Mouse (Mus musculus) limb, embryonic 14.5 days (tissue): ENCODE data around the gene Tmem79. TPM values are rescaled to one million over a fixed set of nuclear protein-coding genes. Genes with fewer than 3 reads are reported as not detected.

Experiments
- ATAC-seq: fragments of 200-750 bp; cut with Nextera tagmentation; 2 replicates; pipeline ENCODE4 v1.8.0; 2017; ENCODE audit warnings: low read depth, moderate number of reproducible peaks, moderate TSS enrichment; ENCODE audit not compliant: low FRiP score
- DNase-seq: peaks from one replicate; pipeline ENCODE4 v3.0.0-alpha.2; 2015; ENCODE audit warnings: low spot score
- H3K27ac ChIP-seq: fragments of 300-500 bp; sonication (generic); replicated peaks from 2 replicates; pipeline ENCODE4 v1.5.1; 2014; ENCODE audit warnings: low read depth, mild to moderate bottlenecking, low read length, moderate library complexity, mixed read lengths
- H3K27me3 ChIP-seq: fragments of 300-500 bp; sonication (generic); 2 replicates; pipeline ENCODE4 v1.6.1; 2014; ENCODE audit warnings: low read length, mixed read lengths; ENCODE audit not compliant: control insufficient read depth, insufficient read depth
- H3K36me3 ChIP-seq: fragments of 300-500 bp; sonication (generic); 2 replicates; pipeline ENCODE4 v1.6.1; 2014; ENCODE audit warnings: mild to moderate bottlenecking, low read length, moderate library complexity, mixed read lengths; ENCODE audit not compliant: control insufficient read depth, insufficient read depth
- H3K4me1 ChIP-seq: fragments of 300-500 bp; sonication (generic); 2 replicates; pipeline ENCODE4 v1.6.1; 2014; ENCODE audit warnings: antibody characterized with exemption, low read length, mixed read lengths; ENCODE audit not compliant: control insufficient read depth, insufficient read depth
- H3K4me2 ChIP-seq: fragments of 300-500 bp; sonication (generic); replicated peaks from 2 replicates; pipeline ENCODE4 v1.6.1; 2014; ENCODE audit warnings: low read depth, mild to moderate bottlenecking, low read length, moderate library complexity; ENCODE audit not compliant: severe bottlenecking
- H3K4me3 ChIP-seq: fragments of 300-500 bp; sonication (generic); replicated peaks from 2 replicates; pipeline ENCODE4 v1.5.1; 2014; ENCODE audit warnings: low read length
- H3K9ac ChIP-seq: fragments of 300-500 bp; sonication (generic); 2 replicates; pipeline ENCODE4 v1.6.1; 2014; ENCODE audit warnings: mild to moderate bottlenecking, low read depth, low read length, moderate library complexity; ENCODE audit not compliant: severe bottlenecking
- H3K9me3 ChIP-seq: fragments of 300-500 bp; sonication (generic); 2 replicates; pipeline ENCODE4 v1.6.1; 2016; ENCODE audit warnings: low read length; ENCODE audit not compliant: control insufficient read depth
- POLR2A ChIP-seq: fragments of 200-500 bp; IDR thresholded peaks from 2 replicates; pipeline ENCODE4 v1.8.0; 2012; ENCODE audit warnings: inconsistent platforms, mild to moderate bottlenecking, moderate library complexity, borderline replicate concordance; ENCODE audit not compliant: insufficient read depth, insufficient read length; ENCODE audit errors: extremely low read depth
- WGBS: fragments of 180-500 bp; shearing (Covaris S2); extraction: QIAGEN DNeasy Blood & Tissue Kit; methylation state at CpG from one replicate; pipeline ENCODE4 v1.1.7; 2014; 5-methylcytosine and 5-hydroxymethylcytosine counted together
- polyA plus RNA-seq, 2 experiments: library from polyadenylated mRNA; depleted of rRNA in 1 of 2; stranded (reverse) in 1 of 2; unstranded in 1 of 2; fragments of >200 nt; fragmentation: Nextera tagmentation in 1 of 2; extraction: Ambion mirVana in 1 of 2; gene quantifications; 2 replicates each; pipeline versions ENCODE4 v1.2.1 to v1.2.3; 2012 to 2014

Tmem79 gene
- polyA plus RNA-seq, 2 experiments = 14.3 to 22.3 TPM

- Histone ChIP-seq H3K9ac (no peak overlapping the region), H3K36me3 (peaks cover 73% of the 10 kb centered on the region), H3K4me1 (0 out of 2 replicates have a peak, but pooled peaks cover 5% of the 10 kb centered on the region), H3K9me3 (no peaks in the 10 kb centered on the region), H3K27me3 (peaks cover 3% of the 10 kb centered on the region; the same call in 1 of the 2 replicates), H3K4me3 (no peak overlapping the region), H3K27ac (no peak overlapping the region), H3K4me2 (no peak overlapping the region)
- no peak for ATAC-seq
- no peak for DNase-seq
- TF ChIP-seq POLR2A = no peak
- WGBS = 65% methylated on average over 3 of the region's 3 CpGs
These were observed 24.0 kb upstream of the Tmem79 start for GRCm38 (mm10) chr3:88359989-88360388.

- TF ChIP-seq POLR2A = no peak
- no peak for DNase-seq
- Histone ChIP-seq H3K27ac (no peak overlapping the region), H3K36me3 (peaks cover 77% of the 10 kb centered on the region), H3K4me1 (0 out of 2 replicates have a peak, but pooled peaks cover 3% of the 10 kb centered on the region), H3K4me2 (no peak overlapping the region), H3K27me3 (no peaks in the 10 kb centered on the region), H3K9me3 (no peaks in the 10 kb centered on the region), H3K9ac (no peak overlapping the region), H3K4me3 (no peak overlapping the region)
- 0 out of 2 replicates have a peak, but pooled peaks have one; percentile 18 for ATAC-seq
- WGBS = 72% methylated on average over 5 of the region's 5 CpGs
These were observed 23.6 kb upstream of the Tmem79 start for GRCm38 (mm10) chr3:88359584-88359983.

GRCm38 (mm10) chr3:88354396-88355165 lies 18.6 kb upstream of the Tmem79 start:
- Histone ChIP-seq H3K9ac (no peak overlapping the region), H3K27me3 (no peaks in the 10 kb centered on the region), H3K36me3 (peaks cover 100% of the 10 kb centered on the region), H3K27ac (no peak overlapping the region), H3K4me1 (no peaks in the 10 kb centered on the region), H3K4me2 (no peak overlapping the region), H3K9me3 (no peaks in the 10 kb centered on the region), H3K4me3 (no peak overlapping the region)
- DNase-seq = no peak
- whole genome bisulfite sequencing = 96% methylated on average over 8 of the region's 8 CpGs
- no peak for ATAC-seq
- no peak for TF ChIP-seq POLR2A

- H3K27ac ChIP-seq = no peak overlapping the region
- WGBS = 87% methylated on average over 9 of the region's 9 CpGs
- H3K27me3 ChIP-seq = no peaks in the 10 kb centered on the region
- ATAC-seq (no peak), DNase-seq (no peak)
- no peaks in the 10 kb centered on the region for H3K9me3 ChIP-seq
- H3K36me3 ChIP-seq = peaks cover 100% of the 10 kb centered on the region
- no peak for TF ChIP-seq POLR2A
- H3K4me2 ChIP-seq = no peak overlapping the region
- no peaks in the 10 kb centered on the region for H3K4me1 ChIP-seq
- no peak overlapping the region for H3K9ac ChIP-seq
- no peak overlapping the region for H3K4me3 ChIP-seq
These were observed 17.0 kb upstream of the Tmem79 start for GRCm38 (mm10) chr3:88352907-88353306.

GRCm38 (mm10) chr3:88350732-88351131 lies 14.8 kb upstream of the Tmem79 start:
- ATAC-seq (no peak), DNase-seq (no peak)
- Histone ChIP-seq H3K36me3 (peaks cover 100% of the 10 kb centered on the region), H3K9ac (no peak overlapping the region), H3K9me3 (no peaks in the 10 kb centered on the region), H3K27ac (no peak overlapping the region), H3K27me3 (no peaks in the 10 kb centered on the region), H3K4me3 (no peak overlapping the region), H3K4me2 (no peak overlapping the region), H3K4me1 (no peaks in the 10 kb centered on the region)
- WGBS = 88% methylated on average over 13 of the region's 13 CpGs
- TF ChIP-seq POLR2A = no peak

GRCm38 (mm10) chr3:88339006-88339405 lies 3.1 kb upstream of the Tmem79 start:
- Histone ChIP-seq H3K4me2 (no peak overlapping the region), H3K36me3 (peaks cover 27% of the 10 kb centered on the region), H3K4me1 (peaks cover 12% of the 10 kb centered on the region), H3K9ac (no peak overlapping the region), H3K9me3 (no peaks in the 10 kb centered on the region), H3K27ac (no peak overlapping the region), H3K4me3 (no peak overlapping the region), H3K27me3 (no peaks in the 10 kb centered on the region)
- TF ChIP-seq POLR2A = no peak
- WGBS = 81% methylated on average over 3 of the region's 3 CpGs
- DNase-seq = no peak
- no peak for ATAC-seq
